Mouse (Mus musculus) neural tube, embryonic 11.5 days (tissue): ENCODE results near the gene Zcchc3. TPM values are rescaled to one million over a fixed set of nuclear protein-coding genes. Genes with fewer than 3 reads are reported as not detected.
"Not testable (repeated sequence)": the region's sequence is repeated elsewhere in the genome, so short reads cannot be mapped to it uniquely, and the experiment has no call there.

Source experiments
- ATAC-seq: fragments of 200-750 bp; cut with Nextera tagmentation; 2 replicates; pipeline ENCODE4 v1.8.0; 2017; ENCODE audit warnings: moderate number of reproducible peaks, mild to moderate bottlenecking, moderate TSS enrichment, moderate library complexity; ENCODE audit not compliant: insufficient read depth, low FRiP score, low TSS enrichment
- DNase-seq: peaks from one replicate; pipeline ENCODE4 v3.0.0-alpha.2; 2015; ENCODE audit warnings: low spot score
- H3K27ac ChIP-seq: fragments of 300-500 bp; sonication (generic); 2 replicates; pipeline ENCODE4 v1.5.1; 2014; ENCODE audit warnings: low read depth, mild to moderate bottlenecking, low read length
- H3K27me3 ChIP-seq: fragments of 300-500 bp; sonication (generic); 2 replicates; pipeline ENCODE4 v1.6.1; 2014; ENCODE audit warnings: mild to moderate bottlenecking, low read length, mixed read lengths; ENCODE audit not compliant: control insufficient read depth, insufficient read depth
- H3K36me3 ChIP-seq: fragments of 300-500 bp; sonication (generic); 2 replicates; pipeline ENCODE4 v1.6.1; 2014; ENCODE audit warnings: mild to moderate bottlenecking, low read length, moderate library complexity, mixed read lengths; ENCODE audit not compliant: control insufficient read depth, insufficient read depth
- H3K4me1 ChIP-seq: fragments of 300-500 bp; sonication (generic); 2 replicates; pipeline ENCODE4 v1.6.1; 2014; ENCODE audit warnings: low read length, mixed read lengths; ENCODE audit not compliant: control insufficient read depth, insufficient read depth
- H3K4me2 ChIP-seq: fragments of 300-500 bp; sonication (generic); 2 replicates; pipeline ENCODE4 v1.6.1; 2014; ENCODE audit warnings: low read depth, mild to moderate bottlenecking, moderate library complexity
- H3K4me3 ChIP-seq: fragments of 300-500 bp; sonication (generic); 2 replicates; pipeline ENCODE4 v1.5.1; 2014; ENCODE audit warnings: low read depth, low read length
- H3K9ac ChIP-seq: fragments of 300-500 bp; sonication (generic); 2 replicates; pipeline ENCODE4 v1.6.1; 2014; ENCODE audit warnings: mild to moderate bottlenecking, low read length
- H3K9me3 ChIP-seq: fragments of 300-500 bp; sonication (generic); 2 replicates; pipeline ENCODE4 v1.6.1; 2016; ENCODE audit warnings: low read length; ENCODE audit not compliant: control insufficient read depth
- WGBS: fragments of 180-500 bp; shearing (Covaris S2); extraction: QIAGEN DNeasy Blood & Tissue Kit; methylation state at CpG from one replicate; pipeline ENCODE4 v1.1.7; 2014; 5-methylcytosine and 5-hydroxymethylcytosine counted together
- polyA plus RNA-seq: library from polyadenylated mRNA; unstranded; fragments of >200 nt; fragmentation: Nextera tagmentation; extraction: Ambion mirVana; gene quantifications from 2 replicates; pipeline ENCODE4 v1.2.1, GENCODE M21; 2014

Gene Zcchc3
- polyA plus RNA-seq, 1 experiment from 2014 or later: 55.2 TPM

DNA sequence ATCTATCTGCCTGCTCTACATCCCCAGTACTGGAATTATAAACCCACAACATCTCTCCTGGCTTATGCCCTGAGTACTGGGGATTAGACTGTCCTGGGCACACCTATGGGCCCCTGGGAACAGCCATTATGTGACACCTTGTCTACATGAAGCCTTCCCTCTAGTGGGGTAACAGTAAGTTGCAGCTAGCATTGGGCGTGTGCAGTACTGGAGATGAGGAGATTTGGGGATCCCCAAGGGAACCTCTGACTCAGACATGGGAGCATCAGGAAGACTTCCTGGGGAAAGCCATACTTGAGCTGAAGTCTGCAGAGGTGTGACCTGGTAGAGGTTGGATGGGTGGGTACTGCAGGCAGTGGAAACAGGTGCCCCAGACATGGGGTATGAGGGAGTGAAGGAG is 24.1 kb upstream of the Zcchc3 start:
- ATAC-seq (no peak), DNase-seq (no peak)
- Histone ChIP-seq H3K4me1 (no peaks in the 10 kb centered on the region), H3K27ac (no peak overlapping the region), H3K4me3 (no peak overlapping the region), H3K27me3 (no peaks in the 10 kb centered on the region), H3K4me2 (no peak overlapping the region), H3K9ac (no peak overlapping the region), H3K9me3 (no peaks in the 10 kb centered on the region), H3K36me3 (no peaks in the 10 kb centered on the region)
- WGBS: 67% methylated on average over 1 of the region's 1 CpGs

DNA sequence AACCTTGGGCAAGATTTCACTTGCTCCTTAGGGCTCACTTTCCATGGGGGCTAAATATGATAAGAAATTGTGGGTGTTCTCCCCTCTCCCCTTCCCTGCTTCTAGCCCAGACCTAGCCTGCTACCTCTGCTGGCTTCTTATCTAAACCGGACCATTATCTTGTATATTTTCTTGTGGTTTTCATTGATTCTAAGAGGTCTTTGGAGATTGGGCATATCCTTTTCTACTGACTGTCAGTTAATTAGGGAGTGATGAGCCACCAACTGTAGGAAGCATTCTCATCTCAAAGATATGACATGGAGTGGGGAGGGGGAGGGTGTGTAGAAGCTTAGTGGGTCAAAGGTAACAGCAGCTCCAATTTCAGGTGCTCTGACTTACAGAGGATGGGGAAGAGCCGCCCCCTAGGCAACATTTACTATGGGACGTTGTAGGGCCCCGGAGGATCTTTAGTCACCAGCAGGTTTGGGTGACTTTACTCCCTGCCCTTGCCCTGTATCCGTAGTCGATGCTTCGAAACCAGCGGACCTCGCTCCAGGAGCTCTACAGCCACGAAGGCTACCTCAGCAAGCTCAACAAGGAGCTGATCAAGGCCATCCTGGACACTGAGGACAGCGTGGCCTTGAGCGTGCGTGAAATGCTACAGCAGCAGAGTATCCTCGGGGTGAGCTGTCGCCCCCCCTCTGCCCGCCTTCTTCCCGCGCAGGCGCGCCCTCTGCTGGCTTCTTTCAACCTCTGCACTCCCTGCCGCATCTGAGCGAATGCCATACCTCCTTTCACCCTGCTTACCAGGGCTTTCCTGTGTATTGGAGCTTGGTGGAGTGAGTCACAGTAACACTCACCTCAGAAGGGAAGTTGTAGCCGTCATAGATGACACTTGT is 22.4 kb upstream of the Zcchc3 start:
- peak overlapping the region; percentile 28 for H3K4me3 ChIP-seq
- H3K4me2 ChIP-seq: peak overlapping the region; percentile 49
- no peaks in the 10 kb centered on the region for H3K36me3 ChIP-seq
- no peak overlapping the region for H3K27ac ChIP-seq
- H3K9ac ChIP-seq: peak overlapping the region; percentile 31; the same call in 1 of the 2 replicates
- DNase-seq: peak; percentile 89
- no peaks in the 10 kb centered on the region for H3K4me1 ChIP-seq
- no peaks in the 10 kb centered on the region for H3K27me3 ChIP-seq
- ATAC-seq: peak; percentile 82
- no peaks in the 10 kb centered on the region for H3K9me3 ChIP-seq
- 3% methylated on average over 22 of the region's 23 CpGs for WGBS

DNA sequence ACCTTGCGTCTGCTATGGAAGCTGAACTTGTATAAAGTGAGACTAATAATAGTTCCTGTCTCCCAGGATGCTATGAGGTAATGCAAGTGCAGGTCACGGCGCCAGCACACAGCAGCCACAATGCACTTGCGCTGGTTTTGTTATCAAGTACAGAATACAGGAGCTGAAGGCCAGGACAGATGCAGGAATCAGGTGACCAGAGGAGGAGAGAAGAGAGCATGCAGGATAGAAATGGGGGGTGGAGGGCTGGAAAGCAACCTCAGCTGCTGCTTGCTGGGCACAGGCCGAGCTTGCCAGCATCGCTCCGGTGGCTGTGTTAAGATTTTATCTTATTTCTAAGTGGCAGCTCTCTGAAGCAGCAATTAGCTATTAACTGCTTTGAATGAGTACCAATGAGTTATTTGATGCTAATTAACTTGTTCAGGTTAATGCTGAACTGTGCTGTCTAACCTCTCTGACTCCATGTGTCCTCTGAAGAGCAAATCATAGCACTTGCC is 21.6 kb upstream of the Zcchc3 start:
- ATAC-seq: no peak

DNA sequence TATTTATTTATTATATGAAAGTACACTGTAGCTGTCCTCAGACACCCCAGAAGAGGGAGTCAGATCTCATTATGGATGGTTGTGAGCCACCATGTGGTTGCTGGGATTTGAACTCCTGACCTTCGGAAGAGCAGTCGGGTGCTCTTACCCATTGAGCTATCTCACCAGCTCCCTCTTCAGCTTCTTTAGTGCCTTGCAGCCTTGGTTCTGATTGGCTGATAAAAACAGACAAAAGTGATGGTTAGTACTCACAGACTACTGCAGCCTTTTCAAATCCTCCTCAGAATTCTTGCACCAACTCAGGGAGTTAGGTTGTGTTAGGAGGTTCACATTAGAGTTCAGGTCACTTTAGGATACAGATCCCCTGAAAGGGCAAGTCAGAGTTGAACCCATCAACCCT is 13.7 kb upstream of the Zcchc3 start:
- H3K4me2 ChIP-seq, H3K27ac ChIP-seq, ATAC-seq, H3K4me1 ChIP-seq, H3K27me3 ChIP-seq, DNase-seq, H3K4me3 ChIP-seq, H3K9me3 ChIP-seq, H3K9ac ChIP-seq, H3K36me3 ChIP-seq: not testable (repeated sequence)
- 90% methylated on average over 2 of the region's 2 CpGs for WGBS

More for the DNA sequence above, 21.6 kb upstream of the Zcchc3 start:
- 88% methylated on average over 7 of the region's 7 CpGs for WGBS
- Histone ChIP-seq H3K27me3 (no peaks in the 10 kb centered on the region), H3K9ac (no peak overlapping the region; the same call in 1 of the 2 replicates), H3K27ac (no peak overlapping the region), H3K9me3 (no peaks in the 10 kb centered on the region), H3K4me2 (no peak overlapping the region), H3K4me1 (no peaks in the 10 kb centered on the region), H3K4me3 (no peak overlapping the region), H3K36me3 (no peaks in the 10 kb centered on the region)
- no peak for DNase-seq

DNA sequence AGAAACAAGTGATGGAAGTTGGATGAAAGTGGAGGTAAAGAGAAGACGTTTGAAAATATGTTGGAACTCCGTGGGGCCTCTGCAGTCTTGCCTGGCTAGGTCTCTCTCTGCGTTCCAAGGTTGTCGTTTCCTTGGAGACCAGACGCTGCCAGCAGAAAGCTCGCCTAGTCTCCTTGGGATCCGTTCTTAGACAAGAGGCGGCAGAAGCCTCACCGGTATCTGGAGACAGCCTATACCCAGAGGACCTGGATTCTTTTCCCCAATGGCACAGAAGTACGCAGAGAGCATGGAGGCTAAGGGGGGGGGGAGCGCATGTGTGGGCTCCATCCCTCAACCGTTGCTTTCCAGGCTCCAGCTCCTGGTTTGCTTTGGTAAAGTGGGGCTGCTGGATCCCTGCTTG is 12.7 kb upstream of the Zcchc3 start:
- no peak for ATAC-seq

DNA sequence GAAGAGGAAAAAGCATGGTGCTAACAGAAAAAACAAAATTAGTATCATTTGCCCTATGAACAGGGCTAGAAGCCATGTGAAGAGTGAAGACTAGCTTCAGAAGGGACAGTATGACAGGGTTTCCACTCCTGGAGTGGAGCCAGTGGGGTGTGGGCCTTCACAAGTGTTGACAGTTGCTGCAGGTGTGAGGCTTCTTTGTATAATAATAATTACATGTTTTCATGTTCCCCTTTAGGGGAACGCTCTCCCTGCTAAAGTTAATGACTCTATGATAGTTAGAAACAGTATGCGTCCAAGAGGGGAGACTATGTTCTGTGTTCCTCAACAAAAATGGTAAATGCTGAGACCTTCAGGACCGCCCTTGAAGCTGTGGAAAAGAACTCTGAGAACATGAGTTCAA is 959 bp upstream of the Zcchc3 start:
- Histone ChIP-seq H3K9me3 (0 out of 2 replicates have a peak, but pooled peaks cover 3% of the 10 kb centered on the region), H3K4me1 (peaks cover 15% of the 10 kb centered on the region), H3K4me3 (peak overlapping the region; percentile 81; the same call in 1 of the 2 replicates), H3K36me3 (no peaks in the 10 kb centered on the region), H3K27me3 (no peaks in the 10 kb centered on the region), H3K4me2 (no peak overlapping the region), H3K27ac (no peak overlapping the region), H3K9ac (no peak overlapping the region; the same call in 1 of the 2 replicates)
- WGBS: 98% methylated on average over 3 of the region's 3 CpGs
- ATAC-seq (no peak), DNase-seq (no peak)

More for the DNA sequence above, 12.7 kb upstream of the Zcchc3 start:
- Histone ChIP-seq H3K27ac (no peak overlapping the region), H3K4me3 (no peak overlapping the region), H3K9ac (no peak overlapping the region), H3K27me3 (no peaks in the 10 kb centered on the region), H3K4me1 (0 out of 2 replicates have a peak, but pooled peaks cover 2% of the 10 kb centered on the region), H3K36me3 (no peaks in the 10 kb centered on the region), H3K9me3 (no peaks in the 10 kb centered on the region), H3K4me2 (no peak overlapping the region)
- WGBS: 8% methylated on average over 12 of the region's 12 CpGs
- no peak for DNase-seq

DNA sequence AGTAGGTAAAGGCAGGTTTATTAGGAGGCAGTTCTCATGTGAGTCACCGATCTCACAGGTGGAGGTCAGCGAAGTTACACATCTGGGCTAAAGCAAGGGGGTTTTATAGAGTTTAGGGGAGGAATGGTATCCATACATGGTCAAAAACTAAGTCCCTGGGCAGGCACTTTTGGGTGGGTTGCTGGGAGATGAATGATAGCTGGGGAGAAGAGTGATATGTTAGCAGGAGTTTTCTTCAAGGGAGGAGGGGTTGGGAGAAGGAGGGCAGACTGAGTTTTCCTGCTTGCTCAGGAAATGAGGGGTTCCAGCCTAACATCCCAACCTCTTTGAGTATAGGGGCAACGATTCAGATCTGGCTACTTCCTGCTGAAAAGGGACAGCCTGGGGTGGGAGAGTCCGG is 460 bp upstream of the Zcchc3 start, which contains the start of gene 6820408C15Rik:
Gene 6820408C15Rik (plus strand): TSS at position 301 of the 400 bp plus-strand sequence.
- peak within 1 kb of the TSS; percentile 92 for H3K4me2 ChIP-seq
- H3K27me3 ChIP-seq: no peaks in the 10 kb centered on the region
- DNase-seq (no peak), ATAC-seq (no peak)
- H3K4me1 ChIP-seq: peaks cover 20% of the 10 kb centered on the region
- H3K27ac ChIP-seq: peak within 1 kb of the TSS; percentile 90
- H3K36me3 ChIP-seq: no peaks in the 10 kb centered on the region
- H3K4me3 ChIP-seq: peak within 1 kb of the TSS; percentile 81
- 0 out of 2 replicates have a peak, but pooled peaks cover 3% of the 10 kb centered on the region for H3K9me3 ChIP-seq
- 29% methylated on average over 4 of the region's 4 CpGs for WGBS
- H3K9ac ChIP-seq: peak within 1 kb of the TSS; percentile 99

DNA sequence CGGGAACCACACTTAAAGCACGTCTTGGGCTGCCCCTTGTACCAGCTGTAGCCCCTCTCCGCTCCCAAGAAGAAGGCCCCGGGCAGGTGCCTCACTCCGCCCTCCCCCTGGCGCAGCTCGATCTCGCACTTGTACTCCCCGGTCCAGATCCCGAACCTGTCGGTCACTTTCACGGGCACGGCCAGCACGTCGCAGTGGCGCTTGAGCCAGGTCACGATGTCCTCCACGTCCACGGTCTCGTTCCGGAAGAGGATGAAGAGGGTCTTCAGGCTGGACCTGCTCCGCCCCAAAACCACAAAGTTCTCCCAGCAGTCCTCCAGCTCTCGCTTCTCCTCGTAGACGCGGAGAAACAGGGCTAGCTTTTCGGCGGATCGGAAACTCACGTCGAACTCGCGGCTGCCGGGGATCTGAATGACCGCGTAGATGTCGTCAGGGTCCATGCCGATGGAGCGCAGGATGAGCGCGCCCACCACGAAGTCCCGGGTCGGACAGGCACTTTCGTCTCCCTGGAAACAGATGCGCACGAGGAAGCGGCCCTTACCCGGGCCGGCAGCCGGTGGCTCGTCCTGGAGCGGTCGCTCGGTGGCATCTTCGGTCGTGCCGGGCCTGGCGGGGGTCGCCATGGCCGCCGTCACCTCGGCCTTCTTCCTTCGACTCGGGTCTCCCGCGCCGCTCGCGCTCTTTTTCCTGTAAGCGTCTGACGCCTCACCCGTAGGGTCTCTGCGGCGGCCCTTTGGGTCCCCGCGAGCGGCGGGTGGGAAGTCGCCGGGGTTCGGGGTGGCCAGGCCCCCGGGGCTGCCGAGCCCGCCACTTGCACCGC is 852 bp downstream of the Zcchc3 start:
- ATAC-seq (peak; percentile 39), DNase-seq (peak; percentile 57)

More for the DNA sequence above, 852 bp downstream of the Zcchc3 start:
- Histone ChIP-seq H3K4me3 (peak overlapping the region; percentile 81), H3K9me3 (0 out of 2 replicates have a peak, but pooled peaks cover 3% of the 10 kb centered on the region), H3K4me2 (peak overlapping the region; percentile 92), H3K27ac (peak overlapping the region; percentile 90), H3K27me3 (no peaks in the 10 kb centered on the region), H3K4me1 (peaks cover 25% of the 10 kb centered on the region), H3K9ac (peak overlapping the region; percentile 99), H3K36me3 (no peaks in the 10 kb centered on the region)
- under 1% methylated on average over 86 of the region's 86 CpGs for WGBS
